Mouse (Mus musculus): ENCODE data around the gene Sh3bp1.
A peak's percentile ranks its signal among the peaks of the same experiment; 100 is the strongest.

Sh3bp1 gene

GRCm38 (mm10) chr15:78947657-78948056 is 48.1 kb downstream of the Sh3bp1 start, which contains the start of gene Triobp:
TSS of gene Triobp (plus strand) at chr15:78947724.
- DNase-seq (ENCODE audit: low spot score), result peak; percentile 98

- peak; percentile 45 for DNase-seq (ENCODE audit: low spot score)
Measured at GRCm38 (mm10) chr15:78948152-78948725, 48.7 kb downstream of the Sh3bp1 start.

- no peak for DNase-seq (ENCODE audit: low spot score)
Measured at GRCm38 (mm10) chr15:78948883-78949282, 49.3 kb downstream of the Sh3bp1 start.

GRCm38 (mm10) chr15:78955663-78956062 is 56.1 kb downstream of the Sh3bp1 start:
- DNase-seq (ENCODE audit: low spot score), result no peak

GRCm38 (mm10) chr15:78956351-78956750 is 56.8 kb downstream of the Sh3bp1 start:
- peak; percentile 46 for DNase-seq (ENCODE audit: low spot score)

- no peak for DNase-seq (ENCODE audit: low spot score)
Measured at GRCm38 (mm10) chr15:78957021-78957420, 57.5 kb downstream of the Sh3bp1 start.

GRCm38 (mm10) chr15:78959537-78959936 is 60.0 kb downstream of the Sh3bp1 start:
- no peak for DNase-seq (ENCODE audit: low spot score)

- DNase-seq (ENCODE audit: low spot score), result no peak
Measured at GRCm38 (mm10) chr15:78960088-78960487, 60.5 kb downstream of the Sh3bp1 start.
